Mouse (Mus musculus): Measurements from ENCODE around the gene M1ap. TPM values are rescaled to one million over a fixed set of nuclear protein-coding genes. Genes with fewer than 3 reads are reported as not detected.

Gene M1ap
- polyA plus RNA-seq, 1 experiment, result 8.8 TPM

DNA sequence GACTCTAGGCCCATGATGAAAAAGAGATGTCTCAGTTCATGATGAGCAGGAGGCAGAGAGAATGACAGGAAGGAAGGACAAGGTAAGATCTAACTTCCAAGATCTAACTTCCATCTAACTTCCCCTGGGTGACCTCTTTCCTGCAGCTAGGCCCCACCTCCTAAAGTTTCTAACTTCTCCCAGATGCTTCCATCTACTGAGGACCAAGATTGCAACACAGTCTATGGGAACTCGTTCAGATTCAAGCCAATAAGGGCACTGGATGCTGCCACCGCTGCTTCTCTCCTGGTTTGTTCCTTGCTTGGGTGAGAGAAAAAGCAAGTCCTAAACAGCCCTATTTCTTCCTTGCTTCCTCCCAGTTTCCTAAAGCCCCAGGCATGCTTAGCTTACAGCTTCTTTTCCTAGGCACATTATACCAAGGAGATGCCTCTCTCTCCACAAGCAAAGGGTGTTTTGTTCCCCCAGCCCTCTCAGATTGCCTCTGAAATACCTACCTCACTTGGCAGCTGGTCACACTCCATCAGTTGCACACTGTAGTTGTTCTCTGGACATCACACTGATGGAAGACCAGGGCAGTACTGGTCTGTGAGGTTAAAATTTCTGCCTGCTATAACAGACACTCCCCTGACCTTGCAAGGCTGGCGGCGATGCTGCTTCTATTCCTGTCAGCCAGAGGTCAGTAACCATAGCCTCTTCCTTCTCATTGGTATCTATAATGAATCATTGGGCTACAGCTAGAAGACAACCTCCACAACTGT is 74.3 kb downstream of the M1ap start:
- TF ChIP-seq TAL1 (IDR thresholded peaks at IDR 0.05; ENCODE audit: low read length), result no peak
- no peak for TF ChIP-seq GATA1 (IDR thresholded peaks at IDR 0.05; ENCODE audit: low read length)
- Histone ChIP-seq H3K36me3 (ENCODE audit: control insufficient read depth) (peaks cover 70% of the 10 kb centered on the region), H3K4me3 (replicated peaks) (no peak overlapping the region), H3K4me1 (ENCODE audit: control insufficient read depth) (peaks cover 97% of the 10 kb centered on the region), H3K9me3 (ENCODE audit: control insufficient read depth, low read length) (no peaks in the 10 kb centered on the region), H3K27me3 (ENCODE audit: control insufficient read depth) (no peaks in the 10 kb centered on the region)

DNA sequence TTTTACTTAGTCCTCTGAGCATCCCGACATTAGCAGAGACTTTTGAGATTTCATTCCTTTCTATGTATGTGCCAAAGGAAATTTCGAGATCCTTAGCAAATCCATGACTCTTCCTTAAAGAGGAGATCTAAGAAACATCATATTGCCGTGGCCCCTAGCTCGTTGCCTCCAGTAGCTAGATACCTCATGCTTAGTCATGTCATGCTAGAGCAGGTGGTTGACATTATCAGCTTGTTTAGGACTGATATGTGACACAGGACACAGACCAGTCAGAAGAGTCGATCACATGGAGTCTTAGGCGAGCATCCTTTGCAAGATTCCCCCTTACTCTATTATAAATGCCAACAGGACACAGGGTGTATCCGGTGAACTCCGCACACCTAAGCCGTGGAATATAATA is 76.3 kb downstream of the M1ap start:
- Histone ChIP-seq H3K36me3 (ENCODE audit: control insufficient read depth) (peaks cover 77% of the 10 kb centered on the region), H3K9me3 (ENCODE audit: control insufficient read depth, low read length) (no peaks in the 10 kb centered on the region), H3K4me3 (replicated peaks) (peak overlapping the region; percentile 12), H3K27me3 (ENCODE audit: control insufficient read depth) (no peaks in the 10 kb centered on the region), H3K4me1 (ENCODE audit: control insufficient read depth) (peaks cover 93% of the 10 kb centered on the region)
- TF ChIP-seq GATA1 (IDR thresholded peaks at IDR 0.05; ENCODE audit: low read length) (peak; percentile 18; the same call in 1 of the 2 replicates), TAL1 (IDR thresholded peaks at IDR 0.05; ENCODE audit: low read length) (peak; percentile 16; the same call in 1 of the 3 replicates)

- Histone ChIP-seq H3K9me3 (ENCODE audit: control insufficient read depth, low read length) (no peaks in the 10 kb centered on the region), H3K4me1 (ENCODE audit: control insufficient read depth) (peaks cover 91% of the 10 kb centered on the region), H3K36me3 (ENCODE audit: control insufficient read depth) (peaks cover 77% of the 10 kb centered on the region), H3K27me3 (ENCODE audit: control insufficient read depth) (no peaks in the 10 kb centered on the region), H3K4me3 (replicated peaks) (no peak overlapping the region)
- TF ChIP-seq GATA1 (IDR thresholded peaks at IDR 0.05; ENCODE audit: low read length) (no peak), TAL1 (IDR thresholded peaks at IDR 0.05; ENCODE audit: low read length) (no peak)
These were observed 77.1 kb downstream of the M1ap start for GRCm38 (mm10) chr6:83023786-83024185.

DNA sequence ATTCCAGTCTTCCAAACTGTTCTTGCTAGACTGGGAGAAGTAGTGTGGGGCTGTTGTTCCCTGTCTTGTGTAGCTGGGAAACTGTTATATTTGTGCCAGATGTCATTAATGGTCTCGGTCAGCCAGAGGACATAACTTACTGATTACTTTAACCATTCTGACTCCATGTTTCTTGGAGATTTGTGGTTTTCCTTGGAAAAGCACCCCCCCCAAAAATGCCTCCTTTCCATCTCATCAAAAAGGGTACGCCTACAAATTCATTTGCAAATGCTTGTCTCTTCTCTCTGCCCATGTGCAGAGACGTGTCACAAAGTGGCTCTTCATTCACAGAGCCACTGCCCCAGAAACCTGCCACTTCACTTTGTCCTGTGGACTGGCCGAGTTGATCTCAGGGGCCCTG is 77.7 kb downstream of the M1ap start:
- no peak overlapping the region for H3K4me3 ChIP-seq (replicated peaks)
- H3K9me3 ChIP-seq (ENCODE audit: control insufficient read depth, low read length), result no peaks in the 10 kb centered on the region
- H3K4me1 ChIP-seq (ENCODE audit: control insufficient read depth), result peaks cover 90% of the 10 kb centered on the region
- H3K27me3 ChIP-seq (ENCODE audit: control insufficient read depth), result no peaks in the 10 kb centered on the region
- TF ChIP-seq GATA1 (IDR thresholded peaks at IDR 0.05; ENCODE audit: low read length), result no peak
- no peak for TF ChIP-seq TAL1 (IDR thresholded peaks at IDR 0.05; ENCODE audit: low read length)
- peaks cover 79% of the 10 kb centered on the region for H3K36me3 ChIP-seq (ENCODE audit: control insufficient read depth)

DNA sequence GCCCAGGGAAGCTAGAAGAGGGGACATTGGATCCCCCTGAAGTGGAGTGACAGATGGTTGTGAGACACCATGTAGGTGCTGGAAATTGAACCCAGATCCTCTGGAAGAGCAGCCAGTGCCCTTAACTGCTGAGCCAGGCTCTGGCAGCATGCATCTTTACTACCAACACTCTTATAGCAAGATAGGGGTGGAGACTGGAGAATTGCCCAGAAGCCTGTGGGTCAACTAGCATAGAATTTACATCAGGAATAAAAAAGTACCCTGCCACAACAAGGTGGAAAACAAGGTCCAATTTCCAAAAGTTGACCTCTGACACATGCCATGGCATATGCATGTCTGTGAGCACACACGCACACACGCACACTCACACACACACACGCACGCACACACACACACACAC is 78.5 kb downstream of the M1ap start:
- TF ChIP-seq GATA1 (IDR thresholded peaks at IDR 0.05; ENCODE audit: low read length), result no peak
- no peak for TF ChIP-seq TAL1 (IDR thresholded peaks at IDR 0.05; ENCODE audit: low read length)
- no peaks in the 10 kb centered on the region; the same call in 1 of the 2 replicates for H3K27me3 ChIP-seq (ENCODE audit: control insufficient read depth)
- H3K9me3 ChIP-seq (ENCODE audit: control insufficient read depth, low read length), result no peaks in the 10 kb centered on the region
- peaks cover 88% of the 10 kb centered on the region for H3K4me1 ChIP-seq (ENCODE audit: control insufficient read depth)
- no peak overlapping the region for H3K4me3 ChIP-seq (replicated peaks)
- H3K36me3 ChIP-seq (ENCODE audit: control insufficient read depth), result peaks cover 83% of the 10 kb centered on the region

DNA sequence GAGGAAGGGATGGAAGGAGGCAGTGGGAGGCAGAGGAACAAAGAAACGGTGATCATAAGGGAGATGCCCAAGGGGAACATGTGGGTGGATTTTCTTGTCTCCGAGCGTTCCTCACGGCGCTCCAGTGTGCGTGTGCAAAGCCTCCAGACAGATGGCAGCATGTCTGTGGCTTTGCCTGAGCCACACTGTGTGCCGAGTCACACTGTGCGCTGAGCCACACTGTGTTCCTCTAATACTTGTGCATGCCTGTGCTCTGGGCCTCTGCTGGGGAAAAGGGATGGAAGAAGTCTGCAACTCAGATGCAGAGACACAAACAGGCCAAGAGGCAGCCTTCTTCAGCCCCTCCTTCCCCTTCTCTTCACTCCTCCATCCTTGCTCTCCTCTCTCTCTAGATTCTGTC is 80.6 kb downstream of the M1ap start:
- H3K9me3 ChIP-seq (ENCODE audit: control insufficient read depth, low read length), result no peaks in the 10 kb centered on the region
- TF ChIP-seq TAL1 (IDR thresholded peaks at IDR 0.05; ENCODE audit: low read length) (no peak), GATA1 (IDR thresholded peaks at IDR 0.05; ENCODE audit: low read length) (no peak)
- H3K4me1 ChIP-seq (ENCODE audit: control insufficient read depth), result peaks cover 88% of the 10 kb centered on the region
- H3K4me3 ChIP-seq (replicated peaks), result no peak overlapping the region
- peaks cover 88% of the 10 kb centered on the region for H3K36me3 ChIP-seq (ENCODE audit: control insufficient read depth)
- peaks cover 3% of the 10 kb centered on the region; the same call in 1 of the 2 replicates for H3K27me3 ChIP-seq (ENCODE audit: control insufficient read depth)

- peaks cover 3% of the 10 kb centered on the region; the same call in 1 of the 2 replicates for H3K27me3 ChIP-seq (ENCODE audit: control insufficient read depth)
- no peak overlapping the region for H3K4me3 ChIP-seq (replicated peaks)
- peaks cover 90% of the 10 kb centered on the region for H3K36me3 ChIP-seq (ENCODE audit: control insufficient read depth)
- H3K4me1 ChIP-seq (ENCODE audit: control insufficient read depth), result peaks cover 88% of the 10 kb centered on the region
- no peak for TF ChIP-seq GATA1 (IDR thresholded peaks at IDR 0.05; ENCODE audit: low read length)
- no peak for TF ChIP-seq TAL1 (IDR thresholded peaks at IDR 0.05; ENCODE audit: low read length)
- no peaks in the 10 kb centered on the region for H3K9me3 ChIP-seq (ENCODE audit: control insufficient read depth, low read length)
These were observed 81.0 kb downstream of the M1ap start for GRCm38 (mm10) chr6:83027706-83028105.

- no peak overlapping the region for H3K4me3 ChIP-seq (replicated peaks)
- TF ChIP-seq TAL1 (IDR thresholded peaks at IDR 0.05; ENCODE audit: low read length) (no peak), GATA1 (IDR thresholded peaks at IDR 0.05; ENCODE audit: low read length) (no peak)
- peaks cover 75% of the 10 kb centered on the region for H3K36me3 ChIP-seq (ENCODE audit: control insufficient read depth)
- H3K4me1 ChIP-seq (ENCODE audit: control insufficient read depth), result peaks cover 84% of the 10 kb centered on the region
- peaks cover 14% of the 10 kb centered on the region for H3K27me3 ChIP-seq (ENCODE audit: control insufficient read depth)
- H3K9me3 ChIP-seq (ENCODE audit: control insufficient read depth, low read length), result no peaks in the 10 kb centered on the region
These were observed 83.1 kb downstream of the M1ap start for GRCm38 (mm10) chr6:83029777-83030176.

GRCm38 (mm10) chr6:83031111-83031510 is 84.4 kb downstream of the M1ap start:
- peaks cover 65% of the 10 kb centered on the region for H3K36me3 ChIP-seq (ENCODE audit: control insufficient read depth)
- peaks cover 87% of the 10 kb centered on the region for H3K4me1 ChIP-seq (ENCODE audit: control insufficient read depth)
- peak overlapping the region; percentile 74 for H3K4me3 ChIP-seq (replicated peaks)
- no peak for TF ChIP-seq TAL1 (IDR thresholded peaks at IDR 0.05; ENCODE audit: low read length)
- TF ChIP-seq GATA1 (IDR thresholded peaks at IDR 0.05; ENCODE audit: low read length), result no peak
- H3K9me3 ChIP-seq (ENCODE audit: control insufficient read depth, low read length), result no peaks in the 10 kb centered on the region
- peaks cover 25% of the 10 kb centered on the region for H3K27me3 ChIP-seq (ENCODE audit: control insufficient read depth)

Data from erythroblast, embryonic 14.5 days (primary cell).